Mouse (Mus musculus) NIH3T3 (cell line): ENCODE data around the gene Mef2c.

Experiments
- DNase-seq: peaks from one replicate; pipeline ENCODE4 v3.0.0-alpha.2; 2012; ENCODE audit warnings: low read depth

Mef2c gene

DNA sequence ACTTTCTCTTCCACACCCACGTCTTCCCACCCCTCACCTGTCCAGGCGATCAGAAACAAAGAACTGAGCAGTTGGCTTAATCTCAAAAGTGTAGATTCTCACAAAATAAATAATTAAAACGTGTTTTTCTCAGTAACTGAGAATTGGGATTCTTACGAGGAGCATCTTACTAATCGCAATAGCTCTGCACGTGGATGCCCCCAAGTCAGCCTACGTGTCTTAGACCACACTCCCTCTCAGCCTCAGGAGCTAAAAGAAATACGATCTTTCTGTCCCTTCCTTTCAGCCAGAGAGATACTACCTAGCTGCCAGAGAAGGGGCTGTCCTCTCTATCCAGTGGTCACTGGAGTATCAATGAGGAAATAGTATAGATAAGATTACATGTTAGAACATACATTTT is 106.3 kb downstream of the Mef2c start:
- no peak for DNase-seq

DNA sequence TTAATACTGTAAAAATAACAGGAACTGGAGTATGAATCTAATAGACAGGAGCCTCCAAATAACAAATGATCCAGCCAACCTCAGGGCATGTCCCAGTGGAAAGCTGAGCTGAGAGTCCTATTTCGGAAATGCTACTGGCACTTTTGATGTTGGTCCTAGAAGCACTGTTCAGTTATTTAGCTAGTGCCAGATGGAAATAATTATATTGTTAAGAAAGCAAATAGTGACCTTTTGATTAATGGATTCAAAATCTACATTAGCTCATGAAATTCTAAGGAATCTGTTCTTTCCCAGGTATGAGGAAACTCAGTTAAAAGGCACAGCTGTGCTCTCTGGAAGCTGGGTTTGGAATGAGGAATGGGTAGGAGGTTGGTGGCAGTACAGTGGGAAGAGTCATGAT is 108.4 kb downstream of the Mef2c start:
- DNase-seq: no peak

DNA sequence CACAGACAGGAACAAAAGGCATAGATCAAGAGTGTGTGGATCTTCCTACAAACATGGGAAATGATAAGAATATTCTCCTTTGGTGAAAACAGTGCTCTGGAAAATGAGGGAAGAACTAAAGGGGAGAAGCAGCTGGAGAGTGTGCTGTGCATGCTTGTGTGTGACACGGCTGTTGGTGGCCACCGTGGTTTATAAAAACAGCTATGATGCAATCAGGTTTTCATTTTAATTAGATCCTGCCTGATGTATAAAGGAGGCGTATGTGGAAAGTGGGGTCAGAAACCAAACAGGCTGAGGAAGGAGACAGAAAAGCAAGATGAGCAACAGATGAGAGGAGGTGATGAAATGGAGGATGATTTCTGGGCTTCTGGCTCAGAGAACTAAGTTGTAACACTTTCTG is 112.0 kb downstream of the Mef2c start:
- no peak for DNase-seq

DNA sequence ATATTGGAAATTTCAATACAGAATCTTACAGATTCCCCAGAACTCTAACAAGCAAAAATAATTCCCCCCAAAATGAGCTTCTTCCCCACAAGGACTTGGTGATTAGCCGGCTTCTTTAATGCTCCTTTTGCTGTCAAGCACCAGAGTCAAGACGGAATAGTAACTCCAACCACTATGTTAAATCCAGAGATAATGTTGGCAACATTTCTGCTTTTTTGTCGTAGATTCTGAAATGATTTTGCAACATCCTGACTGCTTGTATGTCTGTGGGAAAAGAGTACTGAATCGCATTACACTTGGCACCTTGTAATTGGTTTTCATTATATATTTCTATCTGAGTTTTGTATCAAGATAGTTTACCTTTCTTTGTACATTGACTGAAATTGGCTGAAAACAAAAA is 120.8 kb downstream of the Mef2c start:
- no peak for DNase-seq

DNA sequence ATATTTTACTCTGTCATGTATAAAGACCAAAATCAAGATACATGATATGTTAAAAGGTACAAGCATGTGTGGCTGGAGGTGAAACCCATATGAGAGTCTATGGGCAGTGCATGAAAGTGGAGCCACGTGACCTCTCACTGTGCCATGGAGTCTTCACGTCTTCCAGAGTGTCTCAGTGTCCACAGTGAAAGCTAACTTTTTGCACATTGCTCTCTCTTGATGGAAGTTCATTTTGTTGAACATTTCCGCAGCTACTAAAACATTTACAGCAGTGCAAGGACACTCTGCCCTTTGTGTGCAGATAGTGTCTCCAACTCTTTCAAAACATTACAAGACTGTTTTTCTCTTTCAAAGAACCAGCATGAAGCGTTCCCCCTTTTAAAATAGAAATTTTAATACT is 123.6 kb downstream of the Mef2c start:
- DNase-seq: no peak

DNA sequence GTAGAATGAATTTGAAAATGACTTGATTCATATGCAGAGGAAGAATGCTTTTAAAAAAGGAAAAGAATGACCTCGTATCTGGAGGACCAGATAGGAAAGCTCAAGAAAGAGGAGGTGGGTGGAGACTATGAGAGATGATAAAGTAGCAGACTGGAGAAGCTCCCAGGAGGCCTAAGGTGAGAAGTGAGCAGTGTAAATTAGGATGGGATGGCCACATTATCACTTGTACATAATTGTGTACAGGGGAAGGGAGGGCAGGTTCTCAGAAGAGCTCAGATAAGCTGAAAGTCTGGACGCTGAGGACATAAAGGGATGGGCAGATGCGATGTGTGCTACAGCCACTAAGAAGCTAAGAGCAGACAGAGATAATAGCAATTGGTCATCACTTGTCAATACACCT is 124.3 kb downstream of the Mef2c start:
- DNase-seq: no peak

DNA sequence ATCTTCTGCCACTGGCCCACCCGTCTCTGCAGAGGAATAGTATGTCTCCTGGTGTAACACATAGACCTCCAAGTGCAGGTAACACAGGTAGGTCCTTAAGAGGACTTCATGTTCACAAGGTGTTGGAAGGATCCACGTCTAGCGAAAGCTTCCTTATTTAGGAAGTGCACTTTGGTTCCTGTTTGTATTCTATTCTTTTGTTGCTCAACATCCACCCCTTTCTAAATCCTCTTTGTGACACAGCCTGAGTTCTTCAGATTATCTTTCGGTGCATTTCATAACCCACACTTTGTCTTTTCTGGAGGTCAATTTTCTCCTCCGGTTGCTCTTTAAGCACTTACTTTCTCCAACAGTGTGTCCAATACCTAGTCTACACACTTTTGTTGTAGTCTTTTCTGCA is 129.3 kb downstream of the Mef2c start:
- no peak for DNase-seq

DNA sequence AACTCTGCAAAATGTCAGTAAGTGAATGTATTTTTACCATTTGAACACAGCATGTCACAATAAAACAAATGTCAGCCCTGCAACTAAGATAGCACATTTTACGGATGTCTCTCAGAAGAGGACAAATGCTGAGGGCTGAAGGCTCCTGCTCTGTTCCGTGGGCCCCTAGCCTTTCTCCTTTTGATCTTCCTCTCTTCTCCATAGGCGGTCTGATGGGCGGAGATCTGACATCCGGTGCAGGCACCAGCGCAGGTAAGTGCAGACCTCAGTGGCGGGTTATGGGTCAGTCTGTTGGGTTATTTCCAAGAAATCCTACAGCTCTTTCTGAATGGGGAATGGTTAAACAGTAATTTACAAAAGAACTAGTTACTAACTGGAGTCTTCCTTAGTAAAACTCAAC is 131.4 kb downstream of the Mef2c start:
- DNase-seq: no peak

DNA sequence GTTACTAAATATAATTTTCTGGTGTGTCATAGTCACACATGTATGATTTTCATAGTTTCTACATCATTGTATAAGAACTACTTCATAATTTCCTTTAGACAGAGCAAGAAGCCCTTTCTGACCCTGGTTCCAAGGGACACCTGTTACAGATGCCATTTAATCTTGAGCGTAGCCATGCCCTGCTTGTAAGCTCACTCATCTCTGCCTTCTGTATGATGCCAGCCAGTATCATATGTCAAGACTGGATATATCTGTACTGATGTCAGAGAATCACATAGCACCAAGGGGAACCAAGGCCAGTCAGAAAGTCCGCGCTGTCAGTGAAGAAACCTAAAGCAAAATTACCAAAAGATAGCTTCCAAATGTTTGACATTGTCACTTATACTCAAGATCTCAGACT is 133.8 kb downstream of the Mef2c start:
- DNase-seq: no peak

DNA sequence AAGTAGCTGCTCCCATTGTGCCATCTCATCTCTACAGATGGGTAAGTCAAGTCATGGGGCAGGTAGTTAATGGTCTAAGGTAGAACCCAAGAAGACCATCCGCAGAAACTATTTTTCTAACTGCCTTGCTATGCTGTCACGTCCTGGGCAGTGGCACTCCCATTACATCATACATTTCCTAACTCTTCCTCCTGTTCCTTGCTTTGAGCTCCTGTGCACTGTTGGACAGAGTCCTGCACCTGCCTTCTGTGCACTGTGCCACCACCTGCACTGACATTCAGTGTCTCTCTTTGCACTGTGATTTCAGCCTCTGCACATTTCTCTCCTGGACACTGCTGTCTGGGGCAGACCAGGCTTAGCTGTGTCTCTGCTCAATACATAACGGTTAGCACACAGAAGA is 134.9 kb downstream of the Mef2c start:
- DNase-seq: no peak

DNA sequence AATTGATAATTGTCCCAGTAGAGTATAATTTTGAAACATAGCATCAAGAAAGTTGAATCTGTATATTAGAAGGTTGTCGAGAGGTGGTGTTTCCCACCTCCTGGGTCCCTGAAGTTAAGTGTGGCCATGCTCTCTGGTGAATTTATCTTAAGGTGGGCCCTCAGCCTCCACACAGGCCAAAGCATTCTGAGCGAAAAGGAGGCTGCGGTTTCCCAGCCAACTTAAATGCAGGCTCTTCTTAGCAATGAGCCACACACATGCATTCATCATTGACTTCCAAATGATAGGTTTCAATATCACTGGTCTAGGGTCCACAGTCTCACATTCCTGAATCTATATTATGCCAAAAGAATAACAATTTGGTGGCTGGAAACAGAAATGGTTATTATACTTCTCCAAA is 145.2 kb downstream of the Mef2c start:
- DNase-seq: no peak

DNA sequence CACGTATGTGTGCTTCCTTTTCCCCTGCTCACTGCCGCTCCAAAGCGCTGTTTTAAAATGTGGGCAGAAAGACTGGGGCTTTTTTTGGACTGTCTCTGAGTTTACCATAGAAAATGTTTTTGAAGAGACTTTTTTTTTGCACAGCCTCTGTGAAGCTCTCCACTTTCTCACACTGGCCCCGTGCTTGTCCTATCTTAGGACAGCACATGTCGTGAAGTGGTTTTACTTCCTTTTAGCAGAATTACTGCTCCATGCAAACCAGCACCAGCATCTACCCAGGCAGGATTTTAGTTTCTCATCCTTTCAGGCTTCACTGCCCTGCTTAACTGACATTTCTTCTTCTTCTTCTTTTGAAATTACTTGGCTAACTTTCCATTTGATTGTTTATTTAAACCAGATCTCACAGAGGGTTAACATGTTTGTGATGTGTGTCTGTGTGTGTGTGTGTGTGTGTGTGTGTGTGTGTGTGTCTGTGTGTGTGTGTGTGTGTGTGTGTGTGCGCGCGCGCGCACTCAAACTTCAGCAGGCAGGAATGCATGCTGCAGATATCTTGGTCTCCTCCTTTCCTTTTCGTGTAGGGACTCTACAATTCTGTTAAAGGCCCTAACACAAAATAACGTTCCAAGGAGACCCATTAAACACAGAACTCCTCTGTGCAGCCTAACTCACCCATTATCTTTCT is 146.1 kb downstream of the Mef2c start:
- no peak for DNase-seq

DNA sequence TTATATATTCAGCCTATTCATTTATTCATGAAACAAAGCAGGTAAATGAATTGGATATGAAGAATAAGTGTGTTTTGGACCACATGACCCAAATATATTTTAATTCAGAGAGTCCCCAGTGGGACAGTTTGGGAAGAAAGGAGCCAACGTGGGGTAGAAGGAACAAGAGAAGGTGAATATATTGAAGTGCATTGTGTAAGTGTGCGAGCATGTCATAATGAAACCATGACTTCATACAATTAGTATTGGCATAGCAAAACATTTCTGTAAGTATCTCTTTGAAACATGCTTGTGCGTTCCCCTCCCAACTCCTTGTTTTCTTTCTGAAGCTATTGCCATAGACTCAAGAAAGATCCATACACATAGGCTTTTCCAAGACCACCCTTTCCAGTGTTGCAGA is 147.0 kb downstream of the Mef2c start:
- no peak for DNase-seq

DNA sequence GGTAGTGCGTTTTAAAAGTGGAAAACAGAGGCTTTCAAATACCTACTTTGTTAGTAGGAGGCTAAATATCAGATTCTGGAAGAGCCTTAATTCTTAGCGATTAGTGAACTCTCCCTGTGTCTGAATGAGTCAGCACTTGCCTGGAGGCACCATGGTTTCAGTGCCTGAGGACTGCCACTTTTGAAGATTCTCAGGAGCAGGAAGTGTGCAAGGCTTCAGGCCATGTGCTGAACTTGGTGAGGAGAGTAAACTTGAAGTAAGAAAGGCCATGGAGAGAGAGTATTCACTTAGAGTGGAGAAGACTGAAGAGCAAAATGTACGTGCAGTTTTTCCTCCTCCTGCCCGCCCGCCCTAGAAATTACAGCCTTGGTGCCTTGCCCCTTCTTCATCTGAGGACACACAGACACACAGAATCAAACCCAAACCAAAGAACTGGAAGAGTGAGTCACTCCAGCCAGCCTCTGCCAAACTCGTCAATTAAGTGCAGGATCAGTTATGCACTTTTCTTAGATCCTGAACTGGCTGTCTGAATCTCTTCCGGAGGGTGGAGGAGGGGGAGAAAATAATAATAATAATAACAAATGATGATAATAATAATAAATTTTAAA is 148.2 kb downstream of the Mef2c start:
- peak; percentile 49 for DNase-seq

DNA sequence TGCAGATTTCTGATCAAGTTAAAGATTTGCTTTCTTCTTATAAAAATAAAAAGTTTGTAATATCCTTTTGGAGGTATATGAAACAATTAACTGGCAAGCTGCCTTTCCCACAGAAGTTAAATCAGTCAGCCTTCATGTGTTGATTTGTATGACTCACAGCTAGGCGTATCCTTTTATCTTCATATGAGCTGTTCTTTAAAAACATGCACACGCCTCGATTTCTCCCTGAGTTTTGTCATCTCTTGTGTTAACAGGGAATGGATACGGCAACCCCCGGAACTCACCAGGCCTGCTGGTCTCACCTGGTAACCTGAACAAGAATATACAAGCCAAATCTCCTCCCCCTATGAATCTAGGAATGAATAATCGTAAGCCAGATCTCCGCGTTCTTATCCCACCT is 148.7 kb downstream of the Mef2c start:
- peak; percentile 50 for DNase-seq

DNA sequence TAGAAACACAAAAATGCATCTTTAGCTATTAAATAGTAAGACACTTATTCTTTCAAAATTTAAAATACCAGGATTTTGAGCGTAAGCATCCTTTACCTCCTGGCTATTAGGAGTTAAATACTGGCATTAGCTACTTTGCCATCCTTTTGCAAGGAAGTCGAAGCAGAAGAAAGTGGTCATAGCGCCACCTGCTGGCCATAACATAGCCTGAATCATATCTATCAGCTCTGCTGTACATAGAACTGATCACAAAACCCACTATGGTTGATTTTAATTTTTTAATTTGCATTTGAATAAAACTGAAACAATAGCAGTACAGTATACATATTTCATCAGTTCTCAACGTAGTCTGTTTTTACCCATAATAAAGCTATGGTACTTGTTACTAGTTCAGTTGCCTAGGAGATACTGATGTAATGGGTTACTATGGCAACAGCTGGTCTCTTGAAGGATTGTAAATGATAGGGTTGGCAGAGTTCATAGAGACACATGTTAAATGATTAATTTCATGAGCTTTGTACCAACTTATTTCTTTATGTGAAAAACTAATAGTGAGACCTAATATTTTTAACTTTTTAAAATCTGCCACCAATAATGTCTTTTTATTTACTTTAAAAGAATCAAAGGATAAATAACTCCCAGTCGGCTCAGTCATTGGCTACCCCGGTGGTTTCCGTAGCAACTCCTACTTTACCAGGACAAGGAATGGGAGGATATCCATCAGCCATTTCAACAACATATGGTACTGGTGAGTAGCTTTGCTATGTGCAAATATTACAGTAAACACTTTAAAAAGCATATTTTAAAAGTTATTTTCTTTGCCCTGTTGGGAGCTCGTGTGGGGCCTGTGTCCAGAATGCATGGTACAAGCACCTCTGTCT is 151.3 kb downstream of the Mef2c start:
- peak; percentile 93 for DNase-seq

DNA sequence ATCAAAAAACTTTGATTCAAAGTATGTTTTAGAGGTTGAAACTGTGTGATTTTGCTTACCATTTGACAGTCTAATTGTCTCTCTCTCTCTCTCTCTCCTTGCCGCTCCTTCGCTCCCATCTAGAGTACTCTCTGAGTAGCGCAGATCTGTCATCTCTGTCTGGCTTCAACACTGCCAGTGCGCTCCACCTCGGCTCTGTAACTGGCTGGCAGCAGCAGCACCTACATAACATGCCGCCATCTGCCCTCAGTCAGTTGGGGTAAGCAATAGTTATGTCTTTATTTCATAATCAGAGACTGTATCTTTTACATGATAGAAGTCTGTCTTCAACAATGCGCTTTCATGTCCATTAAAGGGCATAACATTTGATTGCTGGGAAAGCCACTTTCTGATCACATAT is 152.3 kb downstream of the Mef2c start:
- DNase-seq: no peak

DNA sequence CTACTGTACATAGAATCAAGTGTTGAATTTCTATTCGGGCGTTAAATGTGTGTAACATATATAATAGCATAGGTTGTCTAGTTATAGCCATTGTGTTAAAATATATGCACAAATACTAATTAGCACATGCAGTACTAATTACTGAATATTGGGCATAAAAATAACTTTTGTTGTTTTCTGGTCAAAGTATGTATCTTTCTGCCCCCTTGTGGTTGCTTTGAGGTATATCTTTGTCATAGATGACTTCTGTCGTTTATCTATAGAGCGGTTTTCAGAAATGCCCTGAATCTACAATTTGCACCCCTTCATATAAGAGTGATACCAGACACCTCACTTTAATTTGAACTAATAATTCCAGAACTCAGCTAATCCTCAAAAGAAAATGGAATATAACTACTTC is 152.9 kb downstream of the Mef2c start:
- peak; percentile 45 for DNase-seq

DNA sequence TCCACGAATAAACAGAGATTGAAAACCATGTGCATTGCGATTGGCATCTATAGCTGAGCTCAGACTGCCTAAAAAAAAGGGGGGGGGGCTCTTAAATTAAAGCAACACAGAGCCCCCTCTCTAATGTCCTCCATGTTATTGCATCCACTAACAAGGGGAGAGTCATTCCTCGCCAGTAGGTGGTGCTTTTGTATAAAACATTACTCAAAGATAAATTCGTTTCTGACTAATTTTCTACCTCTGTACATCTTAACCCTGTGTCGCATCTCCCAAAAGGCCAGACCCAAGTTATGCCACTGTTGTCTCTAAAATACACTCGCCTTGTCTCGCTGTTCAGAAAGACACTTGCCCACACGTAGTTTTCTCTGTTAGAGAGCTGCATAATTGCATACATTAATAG is 156.9 kb downstream of the Mef2c start:
- DNase-seq: peak; percentile 39

DNA sequence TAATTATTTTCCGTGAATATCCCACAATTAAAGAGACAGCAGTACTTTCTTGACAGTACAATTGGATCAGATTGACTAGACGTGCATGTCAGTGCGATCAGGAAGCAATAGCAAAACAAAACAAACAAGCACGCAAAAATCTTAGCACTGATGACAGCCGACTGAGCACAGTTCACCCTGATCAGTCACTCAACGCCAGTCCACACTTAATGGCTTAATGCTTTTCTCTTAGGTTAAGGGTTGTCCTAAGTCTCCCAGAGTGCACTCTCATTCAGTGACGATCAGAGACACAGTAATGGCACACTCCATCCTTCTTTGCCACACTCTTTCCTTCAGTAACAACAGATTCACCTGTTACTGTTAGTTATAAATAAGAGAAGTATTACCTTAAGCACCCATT is 157.3 kb downstream of the Mef2c start:
- DNase-seq: no peak

DNA sequence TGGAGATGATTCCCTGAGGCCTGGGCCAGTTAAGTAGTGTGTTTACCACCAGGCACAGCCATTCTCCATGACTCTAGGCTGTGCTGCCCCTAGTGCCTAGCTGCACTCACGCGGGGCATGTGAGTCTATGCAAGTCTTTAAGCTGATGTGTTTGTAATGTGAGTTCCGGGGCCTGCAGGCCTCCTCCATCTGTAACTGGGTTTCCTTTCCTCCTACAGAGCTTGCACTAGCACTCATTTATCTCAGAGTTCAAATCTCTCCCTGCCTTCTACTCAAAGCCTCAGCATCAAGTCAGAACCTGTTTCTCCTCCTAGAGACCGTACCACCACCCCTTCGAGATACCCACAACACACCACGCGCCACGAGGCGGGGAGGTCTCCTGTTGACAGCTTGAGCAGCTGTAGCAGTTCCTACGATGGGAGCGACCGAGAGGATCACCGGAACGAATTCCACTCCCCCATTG is 158.3 kb downstream of the Mef2c start:
- peak; percentile 5 for DNase-seq

DNA sequence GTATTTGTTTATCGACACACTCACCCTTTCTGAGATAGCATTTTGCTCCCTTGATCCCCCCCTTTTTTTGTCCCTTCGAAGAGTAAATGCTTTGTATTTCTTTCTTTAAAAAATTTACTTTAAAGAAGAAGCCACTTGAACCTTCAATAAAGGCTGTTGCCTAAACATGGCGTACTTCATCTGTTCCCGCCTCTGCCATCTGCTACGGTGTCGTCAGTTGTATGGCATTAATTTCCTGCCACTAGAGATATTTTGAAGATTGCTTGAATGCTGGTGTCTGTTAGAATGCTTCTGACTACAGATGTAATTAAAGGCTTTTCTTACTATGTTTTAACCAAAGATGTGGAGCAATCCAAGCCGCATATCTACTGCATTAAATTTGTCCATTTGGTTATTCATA is 162.3 kb downstream of the Mef2c start:
- no peak for DNase-seq

DNA sequence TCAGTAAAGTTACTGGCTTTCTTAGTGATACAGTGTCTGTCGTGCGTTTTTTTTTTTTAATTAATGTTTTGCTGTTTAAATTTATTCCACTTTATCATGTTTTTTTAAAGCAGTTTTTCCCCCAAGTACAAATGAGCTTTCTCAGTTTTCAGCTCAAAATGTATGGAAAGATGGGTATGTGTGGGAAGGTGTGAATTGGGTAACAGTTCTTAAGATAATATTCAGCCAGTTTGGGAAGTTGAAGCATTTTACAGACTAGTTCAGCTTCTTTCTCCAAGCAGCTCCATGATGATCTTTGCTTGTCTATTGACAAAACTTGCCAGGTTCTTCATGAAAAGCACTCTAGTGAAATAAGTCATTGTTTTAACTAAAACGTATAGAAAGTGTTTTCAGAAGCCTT is 163.2 kb downstream of the Mef2c start:
- DNase-seq: no peak
